Mouse (Mus musculus) MEL (cell line): ENCODE results near the gene Dnajc22. TPM values are rescaled to one million over a fixed set of nuclear protein-coding genes. Genes with fewer than 3 reads are reported as not detected.

Source experiments
- DNase-seq: peaks from one replicate; pipeline ENCODE4 v3.0.0; 2011; ENCODE audit warnings: low read depth, low spot score
- H3K27ac ChIP-seq: 2 replicates; pipeline ENCODE4 v1.5.1; 2012; ENCODE audit warnings: low read depth, mild to moderate bottlenecking, control low read depth, low read length, moderate library complexity; ENCODE audit not compliant: control insufficient read depth
- H3K27me3 ChIP-seq, 2 experiments: fragments of 150-350 bp in 1 of 2; sonication (generic) in 1 of 2; 2 replicates each; pipeline ENCODE4 v1.6.1; 2012; ENCODE audit warnings: low read length in 2 of 2, mild to moderate bottlenecking in 2 of 2, improper control_type of control experiment in 1 of 2, moderate library complexity in 1 of 2; ENCODE audit not compliant: insufficient read depth in 2 of 2, control insufficient read depth in 1 of 2
- H3K36me3 ChIP-seq, 2 experiments: 2 replicates each; pipeline ENCODE4 v1.6.1; 2012 to 2014; ENCODE audit warnings: low read length in 2 of 2, improper control_type of control experiment in 1 of 2, inconsistent platforms in 1 of 2, mild to moderate bottlenecking in 1 of 2; ENCODE audit not compliant: insufficient read depth in 2 of 2, control insufficient read depth in 1 of 2
- H3K4me1 ChIP-seq, 2 experiments: fragments of 150-350 bp in 1 of 2; sonication (generic) in 1 of 2; 2 replicates each; pipeline ENCODE4 v1.6.1; 2012; ENCODE audit warnings: low read length in 2 of 2, improper control_type of control experiment in 1 of 2, mild to moderate bottlenecking in 1 of 2; ENCODE audit not compliant: insufficient read depth in 2 of 2, control insufficient read depth in 1 of 2
- H3K4me3 ChIP-seq, 2 experiments: fragments of 150-350 bp in 1 of 2; sonication (generic) in 1 of 2; 2 replicates each; pipeline ENCODE4 v1.5.1; 2012; ENCODE audit warnings: low read depth in 2 of 2, low read length in 2 of 2, mild to moderate bottlenecking in 2 of 2, moderate library complexity in 2 of 2, control low read depth in 1 of 2, improper control_type of control experiment in 1 of 2; ENCODE audit not compliant: control insufficient read depth in 1 of 2, insufficient read depth in 1 of 2
- H3K79me2 ChIP-seq: 2 replicates; pipeline ENCODE4 v1.6.1; 2012; ENCODE audit warnings: mild to moderate bottlenecking, low read length, moderate library complexity; ENCODE audit not compliant: control insufficient read depth, poor library complexity, insufficient read depth
- H3K9ac ChIP-seq: 2 replicates; pipeline ENCODE4 v1.6.1; 2012; ENCODE audit warnings: low read depth, mild to moderate bottlenecking, control low read depth, low read length, moderate library complexity; ENCODE audit not compliant: control insufficient read depth, poor library complexity, severe bottlenecking
- H3K9me3 ChIP-seq: fragments of 150-350 bp; sonication (generic); replicated peaks from 2 replicates; pipeline ENCODE4 v1.6.1; 2012; ENCODE audit warnings: mild to moderate bottlenecking, low read length, improper control_type of control experiment, moderate library complexity; ENCODE audit not compliant: insufficient read depth
- CHD1 ChIP-seq: IDR thresholded peaks from 2 replicates; pipeline ENCODE4 v1.6.1; 2012; ENCODE audit warnings: low read depth, mild to moderate bottlenecking, inconsistent platforms, low read length, improper control_type of control experiment
- CTCF ChIP-seq, 3 experiments: IDR thresholded peaks in 2 of 3; conservative IDR thresholded peaks in 1 of 3; 2 replicates each; pipeline ENCODE4 v1.5.1; 2011 to 2012; ENCODE audit warnings: low read length in 3 of 3, low read depth in 2 of 3, mild to moderate bottlenecking in 2 of 3, improper control_type of control experiment in 1 of 3, inconsistent platforms in 1 of 3, mixed read lengths in 1 of 3, moderate library complexity in 1 of 3; ENCODE audit not compliant: control insufficient read depth in 1 of 3, insufficient read depth in 1 of 3, poor library complexity in 1 of 3, severe bottlenecking in 1 of 3
- ELF1 ChIP-seq: IDR thresholded peaks from 2 replicates; pipeline ENCODE4 v1.6.1; 2014; ENCODE audit warnings: low read depth, mild to moderate bottlenecking, inconsistent platforms, low read length, improper control_type of control experiment, moderate library complexity
- EP300 ChIP-seq, 2 experiments: IDR thresholded peaks; 2 replicates each; pipeline ENCODE4 v1.6.1; 2011; ENCODE audit warnings: improper control_type of control experiment in 2 of 2, low read length in 2 of 2, low read depth in 1 of 2, mild to moderate bottlenecking in 1 of 2
- ETS1 ChIP-seq: IDR thresholded peaks from 2 replicates; pipeline ENCODE4 v1.6.1; 2012; ENCODE audit warnings: low read depth, mild to moderate bottlenecking, inconsistent platforms, low read length, improper control_type of control experiment, moderate library complexity
- HCFC1 ChIP-seq: IDR thresholded peaks from 2 replicates; pipeline ENCODE4 v1.6.1; 2012; ENCODE audit warnings: low read depth, mild to moderate bottlenecking, inconsistent platforms, low read length, improper control_type of control experiment, moderate library complexity
- MAX ChIP-seq: IDR thresholded peaks from 2 replicates; pipeline ENCODE4 v1.6.1; 2011; ENCODE audit warnings: low read length, improper control_type of control experiment
- MAZ ChIP-seq: IDR thresholded peaks from 2 replicates; pipeline ENCODE4 v1.6.1; 2012; ENCODE audit warnings: low read depth, mild to moderate bottlenecking, inconsistent platforms, low read length, improper control_type of control experiment
- MEF2A ChIP-seq: IDR thresholded peaks from 2 replicates; pipeline ENCODE4 v1.6.1; 2014; ENCODE audit warnings: low read depth, mild to moderate bottlenecking, inconsistent platforms, low read length, improper control_type of control experiment; ENCODE audit not compliant: poor library complexity, insufficient replicate concordance, severe bottlenecking; ENCODE audit errors: extremely low read depth
- MXI1 ChIP-seq: IDR thresholded peaks from 2 replicates; pipeline ENCODE4 v1.6.1; 2011; ENCODE audit warnings: mild to moderate bottlenecking, low read depth, low read length, improper control_type of control experiment
- MYC ChIP-seq: IDR thresholded peaks from 2 replicates; pipeline ENCODE4 v1.6.1; 2011; ENCODE audit warnings: low read depth, mild to moderate bottlenecking, low read length, improper control_type of control experiment, moderate library complexity
- NRF1 ChIP-seq: IDR thresholded peaks from 2 replicates; pipeline ENCODE4 v1.6.1; 2014; ENCODE audit warnings: low read depth, mild to moderate bottlenecking, inconsistent platforms, low read length, improper control_type of control experiment, moderate library complexity; ENCODE audit not compliant: poor library complexity, insufficient read depth, severe bottlenecking
- POLR2AphosphoS5 ChIP-seq: IDR thresholded peaks from 2 replicates; pipeline ENCODE4 v1.6.1; 2012; ENCODE audit warnings: low read depth, borderline replicate concordance, mild to moderate bottlenecking, inconsistent platforms, low read length, moderate library complexity, mixed read lengths
- SMC3 ChIP-seq: IDR thresholded peaks from 2 replicates; pipeline ENCODE4 v1.6.1; 2011; ENCODE audit warnings: low read depth, low read length, improper control_type of control experiment
- TAL1 ChIP-seq: IDR thresholded peaks from 2 replicates; pipeline ENCODE4 v1.6.1; 2012; ENCODE audit warnings: mild to moderate bottlenecking, inconsistent platforms, low read length, moderate library complexity, mixed read lengths
- TBP ChIP-seq: IDR thresholded peaks from 2 replicates; pipeline ENCODE4 v1.8.0; 2011; ENCODE audit warnings: low read depth, low read length, improper control_type of control experiment
- UBTF ChIP-seq: IDR thresholded peaks from 2 replicates; pipeline ENCODE4 v1.6.1; 2012; ENCODE audit warnings: low read depth, mild to moderate bottlenecking, inconsistent platforms, low read length, improper control_type of control experiment, moderate library complexity, borderline replicate concordance; ENCODE audit not compliant: insufficient read depth
- USF1 ChIP-seq: IDR thresholded peaks from 2 replicates; pipeline ENCODE4 v1.6.1; 2014; ENCODE audit warnings: low read depth, mild to moderate bottlenecking, inconsistent platforms, low read length, improper control_type of control experiment, moderate library complexity
- USF2 ChIP-seq, 2 experiments: IDR thresholded peaks; 2 replicates each; pipeline ENCODE4 v1.6.1; 2011 to 2012; ENCODE audit warnings: improper control_type of control experiment in 2 of 2, low read length in 2 of 2, borderline replicate concordance in 1 of 2, inconsistent platforms in 1 of 2, low read depth in 1 of 2, mild to moderate bottlenecking in 1 of 2; ENCODE audit not compliant: insufficient read depth in 1 of 2
- ZNF384 ChIP-seq: IDR thresholded peaks from 2 replicates; pipeline ENCODE4 v1.6.1; 2012; ENCODE audit warnings: low read depth, mild to moderate bottlenecking, inconsistent platforms, low read length, improper control_type of control experiment
- polyA plus RNA-seq, 2 experiments: library from polyadenylated mRNA; stranded (reverse) in 1 of 2; unstranded in 1 of 2; fragments of >175 nt in 1 of 2; fragments of >200 nt in 1 of 2; gene quantifications; 2 replicates each; pipeline versions ENCODE4 v1.2.1 to v1.2.4; 2012; ENCODE audit warnings: low replicate concordance in 2 of 2, low read depth in 1 of 2; ENCODE audit not compliant: insufficient read length in 2 of 2, insufficient read depth in 1 of 2, missing spikeins in 1 of 2
- total RNA-seq: library from RNA; depleted of rRNA; stranded (reverse); fragments of 300-350 nt; gene quantifications from 2 replicates; pipeline ENCODE4 v1.2.3, GENCODE M21; 2012

The Dnajc22 gene
- total and polyA plus RNA-seq, 3 experiments, result 3.2 to 5.3 TPM; not detected in 1

DNA sequence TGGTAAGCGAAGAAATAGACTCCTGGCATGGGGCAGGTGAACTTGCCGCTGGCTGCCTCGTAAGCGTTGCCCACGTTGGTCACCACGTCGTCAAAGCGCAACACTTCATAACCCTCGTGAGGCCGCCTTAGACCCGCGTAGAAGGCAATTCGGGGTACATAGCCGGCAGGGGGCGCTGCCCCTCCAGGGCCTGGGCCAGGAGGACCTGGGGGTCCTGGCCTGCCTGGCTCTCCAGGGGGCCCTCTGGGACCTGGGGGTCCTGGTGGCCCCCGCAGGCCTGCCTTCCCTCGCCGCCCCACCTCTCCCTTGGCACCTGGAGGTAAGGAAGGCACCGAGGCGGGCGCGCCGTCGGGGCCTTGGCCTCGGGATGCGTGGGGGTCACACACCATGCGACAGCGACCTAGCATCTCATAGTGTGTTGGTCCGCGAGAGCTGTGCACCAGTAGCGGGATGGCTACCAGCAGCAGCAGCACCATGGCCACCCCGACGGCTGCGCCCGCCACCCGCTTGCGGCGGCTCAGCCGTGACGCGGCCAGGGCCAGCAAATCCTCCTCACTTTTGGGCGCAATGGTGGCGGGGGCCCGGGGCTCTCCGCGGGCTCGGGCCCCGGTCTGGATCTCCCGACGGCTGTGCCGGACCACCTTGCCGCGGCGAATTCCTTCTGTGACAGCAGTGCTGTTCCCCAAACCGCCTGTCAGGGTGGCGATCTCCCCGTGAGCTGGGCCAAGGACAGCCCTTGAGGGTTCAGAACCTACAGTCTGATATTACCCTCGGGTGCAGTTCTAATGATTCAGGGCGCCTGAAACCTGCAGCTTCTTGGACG is 5.5 kb upstream of the Dnajc22 start, which contains the start of gene C1ql4:
Gene C1ql4 (minus strand): TSS at position 565 of the 823 bp plus-strand sequence.
- TF ChIP-seq CTCF (IDR thresholded peaks at IDR 0.05 in 2 of 3, conservative IDR thresholded peaks at IDR 0.05 in 1 of 3; ENCODE audit: control insufficient read depth in 1 of 3, insufficient read depth in 1 of 3, low read depth in 2 of 3, low read length in 3 of 3, poor library complexity in 1 of 3, severe bottlenecking in 1 of 3), result 0 out of 6 replicates have a peak, but pooled peaks of 1 of the 3 experiments have one; percentile 1
- no peak for TF ChIP-seq MXI1
- TF ChIP-seq USF1, result no peak
- Histone ChIP-seq H3K36me3 (peaks cover 2 to 3% of the 10 kb centered on the region in 2 experiments; a peak in 3 of 4 replicates), H3K27me3 (no peaks in the 10 kb centered on the region), H3K79me2 (no peaks in the 10 kb centered on the region), H3K9ac (no peak within 1 kb of the TSS), H3K9me3 (no peaks in the 10 kb centered on the region), H3K4me1 (no peaks in the 10 kb centered on the region), H3K4me3 (peak within 1 kb of the TSS; percentile 35 to 56), H3K27ac (no peak within 1 kb of the TSS)
- no peak for DNase-seq

DNA sequence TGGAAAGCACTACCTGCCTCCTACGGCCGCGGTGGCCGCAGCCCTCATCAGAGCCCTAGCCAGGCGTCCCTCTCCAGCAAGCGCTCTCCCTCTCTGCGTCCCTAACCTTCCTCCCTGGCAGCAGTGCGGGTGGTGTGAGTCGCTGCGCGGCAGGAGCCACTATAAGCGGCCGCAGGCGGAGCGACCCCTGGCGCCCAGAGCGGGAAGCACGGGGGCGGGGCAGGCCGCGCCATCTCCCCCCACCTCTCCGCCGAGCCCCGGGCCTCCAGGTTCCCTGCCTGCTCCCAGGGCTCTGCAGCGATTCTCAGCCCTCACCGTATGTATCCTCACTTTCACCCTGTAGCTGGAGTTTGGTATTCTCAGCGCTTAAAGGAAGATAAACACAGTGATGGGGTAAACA is 4.7 kb upstream of the Dnajc22 start:
- no peaks in the 10 kb centered on the region for H3K79me2 ChIP-seq
- H3K27me3 ChIP-seq, result no peaks in the 10 kb centered on the region
- no peak overlapping the region for H3K9ac ChIP-seq

DNA sequence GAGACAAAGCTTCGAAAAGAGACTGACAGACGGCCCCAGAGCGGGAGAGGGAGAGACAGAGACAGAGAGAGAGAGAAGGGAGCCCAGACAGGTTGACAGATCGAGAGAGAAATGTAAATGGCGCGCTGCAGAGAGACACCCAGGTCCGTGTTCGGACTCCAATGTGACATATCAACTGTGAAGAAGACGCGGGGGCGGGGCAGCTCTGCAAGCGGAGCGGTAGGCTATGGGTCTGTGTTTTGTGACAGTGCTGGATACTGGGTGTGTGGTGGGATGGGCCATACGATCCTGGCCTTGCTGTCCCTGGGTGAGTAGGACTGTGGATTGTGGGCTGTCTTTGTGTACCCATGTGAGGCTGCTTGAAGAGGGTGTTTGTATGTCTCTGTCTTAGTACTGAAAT is 3.9 kb upstream of the Dnajc22 start:
- no peak for TF ChIP-seq ETS1
- no peak for TF ChIP-seq USF2 (IDR thresholded peaks at IDR 0.05; ENCODE audit: borderline replicate concordance in 1 of 2, insufficient read depth in 1 of 2, low read depth in 1 of 2, low read length in 2 of 2)
- no peak for TF ChIP-seq UBTF
- TF ChIP-seq CHD1, result no peak
- TF ChIP-seq NRF1, result no peak
- TF ChIP-seq TBP, result no peak
- no peak for TF ChIP-seq MAX
- TF ChIP-seq MEF2A, result no peak
- TF ChIP-seq EP300 (IDR thresholded peaks at IDR 0.05; ENCODE audit: low read depth in 1 of 2, low read length in 2 of 2), result no peak
- TF ChIP-seq MYC, result no peak
- no peak for TF ChIP-seq CTCF (IDR thresholded peaks at IDR 0.05 in 2 of 3, conservative IDR thresholded peaks at IDR 0.05 in 1 of 3; ENCODE audit: control insufficient read depth in 1 of 3, insufficient read depth in 1 of 3, low read depth in 2 of 3, low read length in 3 of 3, poor library complexity in 1 of 3, severe bottlenecking in 1 of 3)
- H3K9me3 ChIP-seq, result no peaks in the 10 kb centered on the region
- H3K27ac ChIP-seq, result no peak overlapping the region
- H3K4me1 ChIP-seq, result peaks cover 0 to 8% of the 10 kb centered on the region in 2 experiments; a peak in 2 of 4 replicates
- H3K27me3 ChIP-seq, result no peaks in the 10 kb centered on the region
- peaks cover 1% of the 10 kb centered on the region; the same call in 1 of the 2 replicates for H3K79me2 ChIP-seq
- H3K36me3 ChIP-seq, result peaks cover 0 to 7% of the 10 kb centered on the region in 2 experiments; a peak in 2 of 4 replicates
- peak overlapping the region; percentile 35 to 56; a peak in 3 of 4 replicates for H3K4me3 ChIP-seq
- no peak for DNase-seq
- no peak overlapping the region for H3K9ac ChIP-seq

More for the DNA sequence above, 4.7 kb upstream of the Dnajc22 start:
- H3K4me3 ChIP-seq, result peak overlapping the region; percentile 35 to 56
- TF ChIP-seq ZNF384 (no peak), ELF1 (no peak), HCFC1 (no peak), MAZ (peak; percentile 89; the same call in 1 of the 2 replicates), NRF1 (no peak), POLR2AphosphoS5 (no peak), TAL1 (no peak), SMC3 (peak; percentile 21), CTCF (IDR thresholded peaks at IDR 0.05 in 2 of 3, conservative IDR thresholded peaks at IDR 0.05 in 1 of 3; ENCODE audit: control insufficient read depth in 1 of 3, insufficient read depth in 1 of 3, low read depth in 2 of 3, low read length in 3 of 3, poor library complexity in 1 of 3, severe bottlenecking in 1 of 3) (peak in 2 of 3 experiments; percentile 60 to 81; a peak in 5 of 6 replicates), EP300 (IDR thresholded peaks at IDR 0.05; ENCODE audit: low read depth in 1 of 2, low read length in 2 of 2) (no peak), USF2 (IDR thresholded peaks at IDR 0.05; ENCODE audit: borderline replicate concordance in 1 of 2, insufficient read depth in 1 of 2, low read depth in 1 of 2, low read length in 2 of 2) (no peak)
- H3K36me3 ChIP-seq, result peaks cover 0 to 7% of the 10 kb centered on the region in 2 experiments; a peak in 2 of 4 replicates
- H3K9me3 ChIP-seq, result no peaks in the 10 kb centered on the region
- H3K4me1 ChIP-seq, result peaks cover 0 to 8% of the 10 kb centered on the region in 2 experiments; a peak in 2 of 4 replicates
- peak; percentile 65 for DNase-seq
- H3K27ac ChIP-seq, result no peak overlapping the region
